Mouse (Mus musculus) limb, embryonic 12.5 days (tissue): ENCODE measurements around the gene Wscd2. TPM values are rescaled to one million over a fixed set of nuclear protein-coding genes. Genes with fewer than 3 reads are reported as not detected.

Experiments used
- ATAC-seq: fragments of 200-750 bp; cut with Nextera tagmentation; 2 replicates; pipeline ENCODE4 v1.8.0; 2017; ENCODE audit warnings: low read depth, moderate TSS enrichment; ENCODE audit not compliant: insufficient number of reproducible peaks, insufficient read depth, low FRiP score, low TSS enrichment
- H3K27ac ChIP-seq: fragments of 300-500 bp; sonication (generic); 2 replicates; pipeline ENCODE4 v1.5.1; 2016; ENCODE audit warnings: mild to moderate bottlenecking, moderate library complexity
- H3K27me3 ChIP-seq: fragments of 300-500 bp; sonication (generic); 2 replicates; pipeline ENCODE4 v1.6.1; 2016; ENCODE audit warnings: mild to moderate bottlenecking, moderate library complexity
- H3K36me3 ChIP-seq: fragments of 300-500 bp; sonication (generic); 2 replicates; pipeline ENCODE4 v1.6.1; 2016; ENCODE audit warnings: mild to moderate bottlenecking, moderate library complexity
- H3K4me1 ChIP-seq: fragments of 300-500 bp; sonication (generic); replicated peaks from 2 replicates; pipeline ENCODE4 v1.6.1; 2016
- H3K4me2 ChIP-seq: fragments of 300-500 bp; sonication (generic); 2 replicates; pipeline ENCODE4 v1.6.1; 2016; ENCODE audit warnings: mild to moderate bottlenecking, moderate library complexity
- H3K4me3 ChIP-seq: fragments of 300-500 bp; sonication (generic); replicated peaks from 2 replicates; pipeline ENCODE4 v1.5.1; 2016; ENCODE audit warnings: mild to moderate bottlenecking
- H3K9ac ChIP-seq: fragments of 300-500 bp; sonication (generic); replicated peaks from 2 replicates; pipeline ENCODE4 v1.6.1; 2016; ENCODE audit warnings: mild to moderate bottlenecking, moderate library complexity
- H3K9me3 ChIP-seq: fragments of 300-500 bp; sonication (generic); 2 replicates; pipeline ENCODE4 v1.6.1; 2016; ENCODE audit warnings: mild to moderate bottlenecking, moderate library complexity
- WGBS: fragments of 180-500 bp; shearing (Covaris S2); methylation state at CpG from one replicate; pipeline ENCODE4 v1.1.7; 2016; 5-methylcytosine and 5-hydroxymethylcytosine counted together
- polyA plus RNA-seq: library from polyadenylated mRNA; unstranded; fragments of >200 nt; fragmentation: Nextera tagmentation; extraction: Ambion mirVana; gene quantifications from 2 replicates; pipeline ENCODE4 v1.2.1, GENCODE M21; 2016

Wscd2 gene
- polyA plus RNA-seq, 1 experiment from 2014 or later = 5.4 TPM

- Histone ChIP-seq H3K9ac (no peak overlapping the region), H3K4me2 (no peak overlapping the region), H3K9me3 (no peaks in the 10 kb centered on the region), H3K27ac (no peak overlapping the region), H3K36me3 (no peaks in the 10 kb centered on the region), H3K27me3 (peaks cover 26% of the 10 kb centered on the region), H3K4me1 (peaks cover 18% of the 10 kb centered on the region), H3K4me3 (no peak overlapping the region)
- WGBS = 84% methylated on average over 11 of the region's 11 CpGs
- ATAC-seq = no peak
Measured at GRCm38 (mm10) chr5:113499421-113499820, 9.3 kb downstream of the Wscd2 start.

GRCm38 (mm10) chr5:113503276-113503675 is 13.1 kb downstream of the Wscd2 start:
- H3K27ac ChIP-seq = peak overlapping the region; percentile 35; the same call in 1 of the 2 replicates
- WGBS = 13% methylated on average over 10 of the region's 10 CpGs
- H3K4me2 ChIP-seq = peak overlapping the region; percentile 19; the same call in 1 of the 2 replicates
- H3K9me3 ChIP-seq = no peaks in the 10 kb centered on the region
- H3K4me3 ChIP-seq = no peak overlapping the region
- H3K4me1 ChIP-seq = peaks cover 33% of the 10 kb centered on the region
- no peak overlapping the region for H3K9ac ChIP-seq
- no peak for ATAC-seq
- H3K27me3 ChIP-seq = peaks cover 18% of the 10 kb centered on the region; the same call in 1 of the 2 replicates
- no peaks in the 10 kb centered on the region for H3K36me3 ChIP-seq

GRCm38 (mm10) chr5:113504654-113505053 is 14.5 kb downstream of the Wscd2 start:
- H3K27me3 ChIP-seq = peaks cover 26% of the 10 kb centered on the region
- H3K4me1 ChIP-seq = peaks cover 33% of the 10 kb centered on the region
- no peaks in the 10 kb centered on the region for H3K36me3 ChIP-seq
- 17% methylated on average over 4 of the region's 4 CpGs for WGBS
- no peaks in the 10 kb centered on the region for H3K9me3 ChIP-seq
- ATAC-seq = no peak
- H3K9ac ChIP-seq = no peak overlapping the region
- no peak overlapping the region for H3K4me3 ChIP-seq
- no peak overlapping the region for H3K4me2 ChIP-seq
- H3K27ac ChIP-seq = no peak overlapping the region

- peaks cover 45% of the 10 kb centered on the region for H3K4me1 ChIP-seq
- no peak overlapping the region for H3K4me3 ChIP-seq
- peaks cover 29% of the 10 kb centered on the region for H3K27me3 ChIP-seq
- H3K27ac ChIP-seq = no peak overlapping the region
- H3K9me3 ChIP-seq = no peaks in the 10 kb centered on the region
- WGBS = 51% methylated on average over 6 of the region's 6 CpGs
- ATAC-seq = no peak
- H3K36me3 ChIP-seq = no peaks in the 10 kb centered on the region
- no peak overlapping the region for H3K4me2 ChIP-seq
- no peak overlapping the region for H3K9ac ChIP-seq
Measured at GRCm38 (mm10) chr5:113506065-113506464, 15.9 kb downstream of the Wscd2 start.

GRCm38 (mm10) chr5:113506779-113507178 is 16.6 kb downstream of the Wscd2 start:
- H3K4me1 ChIP-seq = peaks cover 45% of the 10 kb centered on the region

GRCm38 (mm10) chr5:113509167-113509566 is 19.0 kb downstream of the Wscd2 start:
- H3K9ac ChIP-seq = no peak overlapping the region
- ATAC-seq = no peak
- H3K4me2 ChIP-seq = no peak overlapping the region
- no peaks in the 10 kb centered on the region for H3K36me3 ChIP-seq
- H3K4me1 ChIP-seq = peaks cover 34% of the 10 kb centered on the region
- peaks cover 15% of the 10 kb centered on the region for H3K27me3 ChIP-seq
- H3K27ac ChIP-seq = no peak overlapping the region
- H3K4me3 ChIP-seq = no peak overlapping the region
- 80% methylated on average over 4 of the region's 4 CpGs for WGBS
- H3K9me3 ChIP-seq = no peaks in the 10 kb centered on the region

More at GRCm38 (mm10) chr5:113506779-113507178, 16.6 kb downstream of the Wscd2 start:
- H3K9me3 ChIP-seq = no peaks in the 10 kb centered on the region
- H3K4me2 ChIP-seq = no peak overlapping the region
- H3K27ac ChIP-seq = no peak overlapping the region
- H3K27me3 ChIP-seq = peaks cover 22% of the 10 kb centered on the region
- WGBS = 81% methylated on average over 5 of the region's 5 CpGs
- no peaks in the 10 kb centered on the region for H3K36me3 ChIP-seq
- H3K9ac ChIP-seq = no peak overlapping the region
- ATAC-seq = no peak
- H3K4me3 ChIP-seq = no peak overlapping the region

GRCm38 (mm10) chr5:113513640-113514039 is 23.5 kb downstream of the Wscd2 start:
- Histone ChIP-seq H3K27ac (no peak overlapping the region), H3K9me3 (no peaks in the 10 kb centered on the region), H3K9ac (no peak overlapping the region), H3K27me3 (peaks cover 36% of the 10 kb centered on the region), H3K4me2 (no peak overlapping the region), H3K4me3 (no peak overlapping the region), H3K4me1 (peaks cover 28% of the 10 kb centered on the region), H3K36me3 (no peaks in the 10 kb centered on the region)
- 77% methylated on average over 8 of the region's 8 CpGs for WGBS
- no peak for ATAC-seq

GRCm38 (mm10) chr5:113514062-113514461 is 23.9 kb downstream of the Wscd2 start:
- no peaks in the 10 kb centered on the region for H3K36me3 ChIP-seq
- no peak overlapping the region for H3K4me3 ChIP-seq
- no peak overlapping the region for H3K4me2 ChIP-seq
- H3K27me3 ChIP-seq = peaks cover 34% of the 10 kb centered on the region
- no peak overlapping the region for H3K27ac ChIP-seq
- ATAC-seq = no peak
- peaks cover 28% of the 10 kb centered on the region for H3K4me1 ChIP-seq
- 76% methylated on average over 6 of the region's 6 CpGs for WGBS
- H3K9ac ChIP-seq = no peak overlapping the region
- no peaks in the 10 kb centered on the region for H3K9me3 ChIP-seq

- H3K27me3 ChIP-seq = peaks cover 31% of the 10 kb centered on the region; the same call in 1 of the 2 replicates
- no peak for ATAC-seq
- H3K27ac ChIP-seq = no peak overlapping the region
- no peak overlapping the region; the same call in 1 of the 2 replicates for H3K4me2 ChIP-seq
- no peaks in the 10 kb centered on the region for H3K36me3 ChIP-seq
- H3K4me3 ChIP-seq = no peak overlapping the region
- 50% methylated on average over 14 of the region's 14 CpGs for WGBS
- H3K4me1 ChIP-seq = peaks cover 22% of the 10 kb centered on the region
- H3K9me3 ChIP-seq = no peaks in the 10 kb centered on the region
- H3K9ac ChIP-seq = no peak overlapping the region; the same call in 1 of the 2 replicates
Measured at GRCm38 (mm10) chr5:113516119-113516872, 26.2 kb downstream of the Wscd2 start.

GRCm38 (mm10) chr5:113516873-113517336 is 26.8 kb downstream of the Wscd2 start:
- Histone ChIP-seq H3K4me3 (no peak overlapping the region), H3K27me3 (peaks cover 31% of the 10 kb centered on the region; the same call in 1 of the 2 replicates), H3K4me1 (peaks cover 22% of the 10 kb centered on the region), H3K36me3 (no peaks in the 10 kb centered on the region), H3K9me3 (no peaks in the 10 kb centered on the region), H3K9ac (no peak overlapping the region), H3K27ac (no peak overlapping the region), H3K4me2 (no peak overlapping the region; the same call in 1 of the 2 replicates)
- WGBS = 28% methylated on average over 14 of the region's 14 CpGs
- ATAC-seq = no peak

GRCm38 (mm10) chr5:113517387-113517786 is 27.3 kb downstream of the Wscd2 start:
- Histone ChIP-seq H3K9ac (no peak overlapping the region), H3K4me2 (no peak overlapping the region), H3K27ac (no peak overlapping the region), H3K4me1 (peaks cover 22% of the 10 kb centered on the region), H3K36me3 (no peaks in the 10 kb centered on the region), H3K27me3 (peaks cover 31% of the 10 kb centered on the region; the same call in 1 of the 2 replicates), H3K4me3 (no peak overlapping the region), H3K9me3 (no peaks in the 10 kb centered on the region)
- WGBS = 81% methylated on average over 4 of the region's 4 CpGs
- no peak for ATAC-seq
